Mouse (Mus musculus) heart, adult 2 months (tissue): ENCODE data around the gene Pum1.

Experiments used
- CTCF ChIP-seq: fragments of 200-600 bp; IDR thresholded peaks from 2 replicates; pipeline ENCODE4 v1.8.1; 2022; ENCODE audit warnings: antibody characterized with exemption, mild to moderate bottlenecking, moderate library complexity
- EP300 ChIP-seq: fragments of 200-500 bp; IDR thresholded peaks from 2 replicates; pipeline ENCODE4 v1.6.1; 2011; ENCODE audit warnings: low read depth, low read length, control low read depth; ENCODE audit not compliant: insufficient read depth
- POLR2A ChIP-seq: fragments of 200-500 bp; IDR thresholded peaks from 2 replicates; pipeline ENCODE4 v1.6.1; 2011; ENCODE audit warnings: mild to moderate bottlenecking, low read depth, low read length, control low read depth; ENCODE audit not compliant: insufficient read depth

DNA sequence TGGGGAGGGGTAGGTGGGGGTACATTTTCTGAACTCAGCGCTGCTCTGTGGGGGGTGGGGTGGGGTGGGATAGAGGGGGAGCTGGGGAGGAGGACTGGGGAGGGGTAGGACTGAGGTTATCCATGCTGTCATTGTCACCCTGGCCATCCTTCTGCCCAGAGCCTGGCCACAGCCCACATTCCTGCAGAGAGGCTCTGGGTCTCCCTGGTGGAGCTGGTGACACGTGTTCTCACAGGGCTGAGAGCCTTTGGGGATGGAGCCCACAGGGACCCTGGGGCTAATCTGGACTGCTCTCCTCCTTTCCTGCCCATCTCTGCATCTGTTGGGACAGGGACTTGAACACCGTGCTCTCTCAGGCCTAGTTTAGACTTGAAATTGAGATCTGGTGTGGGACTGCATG, 147.7 kb downstream of the Pum1 start:
- no peak for TF ChIP-seq POLR2A
- no peak for TF ChIP-seq CTCF
- no peak for TF ChIP-seq EP300
